Mouse (Mus musculus): ENCODE results near the gene Slc44a4. TPM values are rescaled to one million over a fixed set of nuclear protein-coding genes. Genes with fewer than 3 reads are reported as not detected.
A peak's percentile ranks its signal among the peaks of the same experiment; 100 is the strongest.
"Not testable (repeated sequence)": the region's sequence is repeated elsewhere in the genome, so short reads cannot be mapped to it uniquely, and the experiment has no call there.

The Slc44a4 gene
- polyA plus RNA-seq, 1 experiment from 2014 or later: 56.2 TPM

- peaks cover 8% of the 10 kb centered on the region for H3K36me3 ChIP-seq
- H3K4me3 ChIP-seq (replicated peaks): peak overlapping the region; percentile 78; the same call in 1 of the 2 replicates
- H3K4me2 ChIP-seq (replicated peaks): peak overlapping the region; percentile 82
- no peaks in the 10 kb centered on the region for H3K27me3 ChIP-seq (replicated peaks)
- no peak for ATAC-seq
- H3K4me1 ChIP-seq (replicated peaks): peaks cover 29% of the 10 kb centered on the region
- H3K27ac ChIP-seq: peak overlapping the region; percentile 94
- no peaks in the 10 kb centered on the region for H3K9me3 ChIP-seq
- WGBS: 75% methylated on average over 12 of the region's 12 CpGs
- no peak overlapping the region for H3K9ac ChIP-seq
These were observed 21.0 kb upstream of the Slc44a4 start for GRCm38 (mm10) chr17:34893072-34893824.

GRCm38 (mm10) chr17:34894074-34894597 is 20.1 kb upstream of the Slc44a4 start:
- peak; percentile 88 for ATAC-seq
- H3K9me3 ChIP-seq: no peaks in the 10 kb centered on the region
- WGBS: 2% methylated on average over 28 of the region's 51 CpGs

GRCm38 (mm10) chr17:34894801-34895530 is 19.3 kb upstream of the Slc44a4 start:
- Histone ChIP-seq H3K4me2 (replicated peaks) (peak overlapping the region; percentile 82), H3K4me1 (replicated peaks) (peaks cover 29% of the 10 kb centered on the region), H3K9me3 (no peaks in the 10 kb centered on the region), H3K27ac (peak overlapping the region; percentile 94), H3K36me3 (peaks cover 8% of the 10 kb centered on the region), H3K4me3 (replicated peaks) (peak overlapping the region; percentile 78), H3K27me3 (replicated peaks) (no peaks in the 10 kb centered on the region), H3K9ac (peak overlapping the region; percentile 93)
- 8% methylated on average over 51 of the region's 51 CpGs for WGBS
- ATAC-seq: peak; percentile 23; the same call in 1 of the 2 replicates

More at GRCm38 (mm10) chr17:34894074-34894597, 20.1 kb upstream of the Slc44a4 start:
- Histone ChIP-seq H3K9ac (peak overlapping the region; percentile 93), H3K36me3 (peaks cover 8% of the 10 kb centered on the region), H3K27ac (peak overlapping the region; percentile 94), H3K4me1 (replicated peaks) (peaks cover 29% of the 10 kb centered on the region), H3K4me2 (replicated peaks) (peak overlapping the region; percentile 82), H3K4me3 (replicated peaks) (peak overlapping the region; percentile 78), H3K27me3 (replicated peaks) (no peaks in the 10 kb centered on the region)

- H3K27me3 ChIP-seq (replicated peaks): no peaks in the 10 kb centered on the region
- H3K4me2 ChIP-seq (replicated peaks): peak overlapping the region; percentile 82
- peak overlapping the region; percentile 94 for H3K27ac ChIP-seq
- H3K4me3 ChIP-seq (replicated peaks): peak overlapping the region; percentile 78
- ATAC-seq: no peak
- H3K9me3 ChIP-seq: no peaks in the 10 kb centered on the region
- WGBS: 93% methylated on average over 15 of the region's 15 CpGs
- peak overlapping the region; percentile 93 for H3K9ac ChIP-seq
- H3K4me1 ChIP-seq (replicated peaks): peaks cover 29% of the 10 kb centered on the region
- H3K36me3 ChIP-seq: peaks cover 8% of the 10 kb centered on the region
These were observed 18.5 kb upstream of the Slc44a4 start for GRCm38 (mm10) chr17:34895724-34896123.

GRCm38 (mm10) chr17:34896366-34896765 is 17.9 kb upstream of the Slc44a4 start:
- Histone ChIP-seq H3K36me3 (peaks cover 11% of the 10 kb centered on the region), H3K27ac (peak overlapping the region; percentile 41; the same call in 1 of the 2 replicates), H3K9me3 (no peaks in the 10 kb centered on the region), H3K4me2 (replicated peaks) (peak overlapping the region; percentile 82; the same call in 1 of the 2 replicates), H3K27me3 (replicated peaks) (no peaks in the 10 kb centered on the region), H3K4me1 (replicated peaks) (peaks cover 29% of the 10 kb centered on the region), H3K4me3 (replicated peaks) (no peak overlapping the region), H3K9ac (0 out of 2 replicates have a peak overlapping the region, but pooled peaks have one; percentile 93)
- WGBS: 85% methylated on average over 17 of the region's 17 CpGs
- no peak for ATAC-seq

DNA sequence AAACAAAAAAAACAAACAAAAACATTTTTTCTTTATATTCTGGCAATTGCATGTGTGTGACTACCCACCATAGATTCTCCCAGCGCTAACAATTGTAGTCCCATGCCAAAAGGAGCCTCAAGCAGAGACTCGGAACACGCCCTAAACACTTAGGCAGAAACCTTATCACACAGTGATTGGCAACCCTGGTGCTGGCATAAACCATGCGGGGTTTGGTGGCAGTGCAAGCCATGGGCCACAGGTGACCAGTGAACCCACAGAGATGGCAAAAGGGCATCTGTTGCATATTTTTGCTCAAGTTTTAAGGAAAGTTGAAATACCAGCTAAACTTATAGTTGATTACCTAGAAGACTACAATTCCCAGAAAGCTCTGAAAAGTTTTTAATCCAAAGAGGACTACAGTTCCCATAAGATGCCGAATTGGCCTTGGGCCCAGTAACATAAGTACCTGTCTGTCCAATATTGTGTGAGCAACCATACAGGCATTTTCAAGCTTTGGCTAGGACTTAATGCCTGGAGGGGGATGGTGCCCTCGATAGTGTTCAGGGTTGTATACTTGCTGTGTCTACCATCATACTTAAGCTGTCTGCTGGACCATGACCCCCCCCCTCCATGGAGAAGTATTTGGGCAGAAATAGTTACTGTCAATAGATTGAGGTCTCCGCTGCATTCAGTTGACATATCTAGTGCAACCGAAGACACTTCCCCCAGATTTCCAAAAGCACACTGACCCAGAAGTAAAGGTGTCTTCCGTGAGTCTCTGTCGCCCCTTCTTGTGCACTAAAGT is 16.7 kb upstream of the Slc44a4 start:
- peak overlapping the region; percentile 97 for H3K4me3 ChIP-seq (replicated peaks)
- ATAC-seq: 0 out of 2 replicates have a peak, but pooled peaks have one; percentile 9
- peak overlapping the region; percentile 94 for H3K9ac ChIP-seq
- H3K9me3 ChIP-seq: no peaks in the 10 kb centered on the region
- peaks cover 12% of the 10 kb centered on the region for H3K36me3 ChIP-seq
- H3K4me1 ChIP-seq (replicated peaks): peaks cover 29% of the 10 kb centered on the region
- H3K27me3 ChIP-seq (replicated peaks): no peaks in the 10 kb centered on the region
- 14% methylated on average over 10 of the region's 10 CpGs for WGBS
- H3K27ac ChIP-seq: peak overlapping the region; percentile 96
- H3K4me2 ChIP-seq (replicated peaks): peak overlapping the region; percentile 76

DNA sequence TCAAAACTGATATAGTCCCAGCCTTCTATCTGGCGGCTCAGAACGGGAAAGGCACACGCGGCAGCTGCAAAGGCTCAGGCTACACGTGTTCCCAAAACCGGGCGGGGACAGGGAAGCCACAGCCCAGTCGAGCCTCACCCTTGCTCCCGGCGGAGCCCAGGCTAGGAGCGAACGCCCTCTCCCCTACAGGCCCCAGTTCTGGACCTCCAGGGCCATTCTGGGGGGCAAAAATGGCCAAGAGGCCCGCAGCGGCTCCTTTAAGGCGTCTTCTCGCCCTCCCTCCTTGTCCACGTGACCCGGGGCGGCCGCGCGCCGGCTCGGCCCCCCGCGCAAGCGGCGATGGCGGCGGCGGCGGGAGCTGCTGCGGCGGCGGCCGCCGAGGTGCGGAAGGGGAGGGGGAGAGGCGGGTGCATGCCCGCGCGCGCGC is 16.1 kb upstream of the Slc44a4 start, which contains the start of the genes C2 and Ehmt2:
Gene C2, minus strand, starts transcription at position 106 of the 427 bp plus-strand sequence.
Gene Ehmt2, plus strand, starts transcription at position 310 of the 427 bp plus-strand sequence.
- WGBS: under 1% methylated on average over 35 of the region's 44 CpGs
- H3K9ac ChIP-seq: peak within 1 kb of the TSS; percentile 94
- peak; percentile 57 for ATAC-seq
- peak within 1 kb of the TSS; percentile 96 for H3K27ac ChIP-seq
- peaks cover 17% of the 10 kb centered on the region for H3K36me3 ChIP-seq
- no peaks in the 10 kb centered on the region for H3K9me3 ChIP-seq
- H3K4me3 ChIP-seq (replicated peaks): peak within 1 kb of the TSS; percentile 97
- H3K4me2 ChIP-seq (replicated peaks): peak within 1 kb of the TSS; percentile 76
- no peaks in the 10 kb centered on the region for H3K27me3 ChIP-seq (replicated peaks)
- H3K4me1 ChIP-seq (replicated peaks): peaks cover 26% of the 10 kb centered on the region

GRCm38 (mm10) chr17:34898706-34899052 is 15.6 kb upstream of the Slc44a4 start:
- Histone ChIP-seq H3K9me3 (no peaks in the 10 kb centered on the region), H3K9ac (peak overlapping the region; percentile 94), H3K4me3 (replicated peaks) (peak overlapping the region; percentile 97), H3K36me3 (peaks cover 22% of the 10 kb centered on the region), H3K4me1 (replicated peaks) (peaks cover 24% of the 10 kb centered on the region), H3K27ac (peak overlapping the region; percentile 96), H3K27me3 (replicated peaks) (no peaks in the 10 kb centered on the region), H3K4me2 (replicated peaks) (peak overlapping the region; percentile 76)
- 0% methylated on average over 7 of the region's 47 CpGs for WGBS
- peak; percentile 5; the same call in 1 of the 2 replicates for ATAC-seq

- H3K27ac ChIP-seq: peak overlapping the region; percentile 96
- no peaks in the 10 kb centered on the region for H3K27me3 ChIP-seq (replicated peaks)
- peak overlapping the region; percentile 94 for H3K9ac ChIP-seq
- WGBS: under 1% methylated on average over 42 of the region's 45 CpGs
- peak; percentile 6 for ATAC-seq
- no peaks in the 10 kb centered on the region for H3K9me3 ChIP-seq
- H3K4me1 ChIP-seq (replicated peaks): peaks cover 21% of the 10 kb centered on the region
- peak overlapping the region; percentile 76 for H3K4me2 ChIP-seq (replicated peaks)
- peak overlapping the region; percentile 97 for H3K4me3 ChIP-seq (replicated peaks)
- peaks cover 25% of the 10 kb centered on the region for H3K36me3 ChIP-seq
These were observed 15.0 kb upstream of the Slc44a4 start for GRCm38 (mm10) chr17:34899053-34899889.

- WGBS: 2% methylated on average over 5 of the region's 5 CpGs
- H3K36me3 ChIP-seq: peaks cover 26% of the 10 kb centered on the region
- H3K27me3 ChIP-seq (replicated peaks): no peaks in the 10 kb centered on the region
- no peaks in the 10 kb centered on the region for H3K9me3 ChIP-seq
- peak overlapping the region; percentile 96 for H3K27ac ChIP-seq
- peak overlapping the region; percentile 76 for H3K4me2 ChIP-seq (replicated peaks)
- peak overlapping the region; percentile 97 for H3K4me3 ChIP-seq (replicated peaks)
- no peak for ATAC-seq
- H3K4me1 ChIP-seq (replicated peaks): peaks cover 21% of the 10 kb centered on the region
- H3K9ac ChIP-seq: peak overlapping the region; percentile 94
These were observed 14.4 kb upstream of the Slc44a4 start for GRCm38 (mm10) chr17:34899890-34900243.

GRCm38 (mm10) chr17:34900826-34901225 is 13.4 kb upstream of the Slc44a4 start:
- H3K4me3 ChIP-seq (replicated peaks); H3K9me3 ChIP-seq; H3K27ac ChIP-seq; ATAC-seq; H3K27me3 ChIP-seq (replicated peaks); H3K9ac ChIP-seq: not testable (repeated sequence)
- Histone ChIP-seq H3K4me2 (replicated peaks) (peak overlapping the region; percentile 76; the same call in 1 of the 2 replicates), H3K4me1 (replicated peaks) (peaks cover 15% of the 10 kb centered on the region), H3K36me3 (peaks cover 34% of the 10 kb centered on the region)
